Mouse (Mus musculus): ENCODE measurements at regions not wholly inside any gene's neighbourhood (a gene's known extent, or its start where the extent isn't known, plus 50 kb on each side); places are given as distances from the start of the nearest gene placed in this dataset.

GRCm38 (mm10) chr10:8130472-8131241, 174.6 kb upstream of the Tab2 start:
- no peak for TF ChIP-seq ZC3H11A (IDR thresholded peaks at IDR 0.05; ENCODE audit: borderline replicate concordance, low read depth, low read length)
- no peak for TF ChIP-seq HCFC1 (IDR thresholded peaks at IDR 0.05; ENCODE audit: borderline replicate concordance, insufficient read depth, low read length)

Measured in ES-E14 (cell line).